In the genomic region with DNA sequence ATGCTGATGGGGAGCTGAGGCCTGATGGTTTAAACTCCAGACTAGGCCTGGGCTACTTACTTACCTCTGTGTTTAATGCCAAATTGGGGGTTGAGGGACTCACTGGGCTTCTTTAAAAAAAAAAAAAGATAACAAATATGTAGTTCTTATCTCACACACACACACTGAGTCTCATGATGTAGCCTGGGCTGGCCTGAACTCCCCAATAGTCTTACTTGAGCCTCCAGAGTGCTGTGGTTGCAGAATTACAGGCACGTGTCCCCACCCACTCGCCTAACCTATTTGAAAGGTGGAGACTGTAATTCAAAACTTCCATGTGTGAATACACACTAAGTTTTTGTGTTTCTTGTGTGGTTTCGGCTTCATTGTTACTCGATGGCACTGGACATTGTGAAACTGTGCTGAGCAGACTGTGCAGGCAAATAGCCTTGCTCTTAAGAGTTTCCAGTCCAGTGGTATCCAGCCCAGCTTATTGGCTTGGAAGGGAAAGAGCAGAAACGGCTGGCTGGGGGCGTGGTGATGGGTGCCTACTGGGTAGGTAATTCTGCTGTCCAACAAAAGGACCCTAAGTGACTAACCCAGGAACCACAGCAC, we compare ENCODE assay signal across 9 mouse cellular contexts. TPM values are rescaled to one million over a fixed set of nuclear protein-coding genes. Genes with fewer than 3 reads are reported as not detected.
DNase-seq lines count a peak whose midpoint lies in the region; ATAC-seq and TF ChIP-seq lines count a peak whose summit lies in the region.
"Had no signal": no experiment of that assay in that cellular context is flagged by ENCODE, and none has a peak within 500 bp of the region (broad histone marks: within the 10 kb centered on the region; RNA-seq: fewer than 3 reads in every experiment).

No protein-coding gene starts in this region.

- TF ChIP-seq EP300 in ES-Bruce4 (IDR thresholded peaks at IDR 0.05; ENCODE audit: insufficient read depth, low read depth, low read length), result no peak

- H3K4me1 ChIP-seq in heart, embryonic 13.5 days, result peaks cover 80% of the 10 kb centered on the region
- H3K4me1 ChIP-seq in ES-Bruce4 (ENCODE audit: control insufficient read depth, insufficient read depth, low read length), result peaks cover 7% of the 10 kb centered on the region
- H3K4me1 ChIP-seq in forebrain, embryonic 15.5 days, result peaks cover 50% of the 10 kb centered on the region
- peaks cover 63% of the 10 kb centered on the region for H3K4me1 ChIP-seq in lung, embryonic 15.5 days
- H3K4me1 ChIP-seq: megakaryocyte, embryonic 14.5 days had no signal

- no peak for TF ChIP-seq POLR2A in ES-Bruce4 (IDR thresholded peaks at IDR 0.05; ENCODE audit: insufficient read depth, low read length)

- H3K9ac ChIP-seq in heart, embryonic 13.5 days, result peak overlapping the region; percentile 73
- no peak overlapping the region for H3K9ac ChIP-seq in ES-Bruce4 (ENCODE audit: low read depth, poor library complexity, severe bottlenecking)
- no peak overlapping the region for H3K9ac ChIP-seq in forebrain, embryonic 15.5 days (replicated peaks)
- H3K9ac ChIP-seq in lung, embryonic 15.5 days, result no peak overlapping the region

- DNase-seq in heart, adult 11 months, result no peak
- no peak for DNase-seq in frontal cortex, adult 2 months (ENCODE audit: extremely low spot score in 1 of 2, low spot score in 1 of 2)
- no peak for DNase-seq in right cerebral cortex, postnatal 36 days (ENCODE audit: low spot score in 2 of 2)
- DNase-seq in urinary bladder, postnatal 4 days (ENCODE audit: low spot score in 2 of 2), result no peak

- no peak overlapping the region for H3K4me3 ChIP-seq in heart, embryonic 13.5 days
- H3K4me3 ChIP-seq in ES-Bruce4 (ENCODE audit: low read depth, low read length), result no peak overlapping the region
- H3K4me3 ChIP-seq in forebrain, embryonic 15.5 days, result no peak overlapping the region
- no peak overlapping the region for H3K4me3 ChIP-seq in lung, embryonic 15.5 days
- H3K4me3 ChIP-seq: megakaryocyte, embryonic 14.5 days had no signal

- H3K4me2 ChIP-seq in heart, embryonic 13.5 days, result peak overlapping the region; percentile 38
- H3K4me2 ChIP-seq in forebrain, embryonic 15.5 days (replicated peaks), result no peak overlapping the region
- peak overlapping the region; percentile 37; the same call in 1 of the 2 replicates for H3K4me2 ChIP-seq in lung, embryonic 15.5 days

- peaks cover 7% of the 10 kb centered on the region; the same call in 1 of the 2 replicates for H3K36me3 ChIP-seq in heart, embryonic 13.5 days
- peaks cover 2% of the 10 kb centered on the region; the same call in 1 of the 2 replicates for H3K36me3 ChIP-seq in ES-Bruce4 (ENCODE audit: control insufficient read depth, insufficient read depth, low read length, poor library complexity, severe bottlenecking)
- H3K36me3 ChIP-seq in forebrain, embryonic 15.5 days, result no peaks in the 10 kb centered on the region
- H3K36me3 ChIP-seq in lung, embryonic 15.5 days, result no peaks in the 10 kb centered on the region

- H3K27ac ChIP-seq in heart, embryonic 13.5 days (replicated peaks), result peak overlapping the region; percentile 81
- peak overlapping the region; percentile 33 for H3K27ac ChIP-seq in ES-Bruce4 (ENCODE audit: insufficient read depth, low read length)
- peak overlapping the region; percentile 52 for H3K27ac ChIP-seq in forebrain, embryonic 15.5 days (replicated peaks)
- H3K27ac ChIP-seq in lung, embryonic 15.5 days, result peak overlapping the region; percentile 91

- WGBS in heart, embryonic 13.5 days, result 67% methylated on average over 6 of the region's 6 CpGs
- WGBS in forebrain, embryonic 15.5 days, result 46% methylated on average over 6 of the region's 6 CpGs
- WGBS in lung, embryonic 15.5 days, result 70% methylated on average over 6 of the region's 6 CpGs

- H3K9me3 ChIP-seq in heart, embryonic 13.5 days, result no peaks in the 10 kb centered on the region
- H3K9me3 ChIP-seq in ES-Bruce4 (replicated peaks; ENCODE audit: control insufficient read depth, insufficient read depth, low read length, poor library complexity, severe bottlenecking), result no peaks in the 10 kb centered on the region
- no peaks in the 10 kb centered on the region for H3K9me3 ChIP-seq in forebrain, embryonic 15.5 days
- no peaks in the 10 kb centered on the region for H3K9me3 ChIP-seq in lung, embryonic 15.5 days
- H3K9me3 ChIP-seq: megakaryocyte, embryonic 14.5 days had no signal

- no peak for TF ChIP-seq CTCF in ES-Bruce4 (IDR thresholded peaks at IDR 0.05; ENCODE audit: low read depth, low read length)

- no peak for ATAC-seq in heart, embryonic 13.5 days (ENCODE audit: extremely low read depth, insufficient number of reproducible peaks, low FRiP score, low TSS enrichment)
- no peak for ATAC-seq in forebrain, embryonic 15.5 days (replicated peaks)
- ATAC-seq in lung, embryonic 15.5 days (ENCODE audit: borderline replicate concordance, extremely low read depth, low FRiP score, low TSS enrichment), result no peak

- H3K27me3 ChIP-seq in heart, embryonic 13.5 days (replicated peaks), result no peaks in the 10 kb centered on the region
- no peaks in the 10 kb centered on the region for H3K27me3 ChIP-seq in ES-Bruce4 (ENCODE audit: control insufficient read depth, insufficient read depth, low read length, poor library complexity, severe bottlenecking)
- no peaks in the 10 kb centered on the region for H3K27me3 ChIP-seq in forebrain, embryonic 15.5 days
- no peaks in the 10 kb centered on the region for H3K27me3 ChIP-seq in lung, embryonic 15.5 days

RNA-seq across cellular contexts. Expression of a gene that starts 17.8 kb away (rescaled TPM):
- 39.3 and 42.0 TPM in 2 replicates for polyA plus RNA-seq in heart, embryonic 13.5 days (2015; fragmentation: Nextera tagmentation; extraction: Ambion mirVana)
- 379 and 392 TPM in 2 replicates for polyA plus RNA-seq in ES-Bruce4 (2011; ENCODE audit: insufficient read depth, insufficient read length, low read depth, missing spikeins)
- polyA plus RNA-seq in forebrain, embryonic 15.5 days (2015; fragmentation: Nextera tagmentation; extraction: Ambion mirVana), result 22.0 and 27.1 TPM in 2 replicates
- polyA plus RNA-seq in lung, embryonic 15.5 days (2015; fragmentation: Nextera tagmentation; extraction: Ambion mirVana), result 36.0 and 36.6 TPM in 2 replicates
- 0.18 and 0.71 TPM in 2 replicates for polyA plus RNA-seq in frontal cortex, adult 2 months (2012; rRNA removed)

RNA-seq across cellular contexts. Expression of a gene that starts 36.4 kb away (rescaled TPM):
- not detected in 2 replicates for polyA plus RNA-seq in heart, embryonic 13.5 days (2015; fragmentation: Nextera tagmentation; extraction: Ambion mirVana)
- polyA plus RNA-seq in ES-Bruce4 (2011; ENCODE audit: insufficient read depth, insufficient read length, low read depth, missing spikeins), result not detected in 2 replicates
- polyA plus RNA-seq in forebrain, embryonic 15.5 days (2015; fragmentation: Nextera tagmentation; extraction: Ambion mirVana), result not detected in 2 replicates
- not detected in 2 replicates for polyA plus RNA-seq in lung, embryonic 15.5 days (2015; fragmentation: Nextera tagmentation; extraction: Ambion mirVana)
- polyA plus RNA-seq in frontal cortex, adult 2 months (2012; rRNA removed), result not detected in 2 replicates

RNA-seq across cellular contexts. Expression of a gene that starts 46.7 kb away (rescaled TPM):
- polyA plus RNA-seq in heart, embryonic 13.5 days (2015; fragmentation: Nextera tagmentation; extraction: Ambion mirVana), result 68.3 and 74.7 TPM in 2 replicates
- 56.1 and 62.1 TPM in 2 replicates for polyA plus RNA-seq in ES-Bruce4 (2011; ENCODE audit: insufficient read depth, insufficient read length, low read depth, missing spikeins)
- 136 and 142 TPM in 2 replicates for polyA plus RNA-seq in forebrain, embryonic 15.5 days (2015; fragmentation: Nextera tagmentation; extraction: Ambion mirVana)
- polyA plus RNA-seq in lung, embryonic 15.5 days (2015; fragmentation: Nextera tagmentation; extraction: Ambion mirVana), result 91.4 and 94.6 TPM in 2 replicates
- 84.2 and 87.0 TPM in 2 replicates for polyA plus RNA-seq in frontal cortex, adult 2 months (2012; rRNA removed)

Comparison
In these comparisons a context has a peak if more than half of its experiments do, and no peak if none do; other contexts are left out.
1. H3K27ac ChIP-seq: peak in every context shown above with its lines; median percentile 91 in lung, embryonic 15.5 days; 81 in heart, embryonic 13.5 days; 52 in forebrain, embryonic 15.5 days; 33 in ES-Bruce4.
2. RNA of a gene that starts 17.8 kb away (polyA plus RNA-seq): 379 to 392 TPM in ES-Bruce4, 39.3 to 42.0 TPM in heart, embryonic 13.5 days, 36.0 to 36.6 TPM in lung, embryonic 15.5 days and 22.0 to 27.1 TPM in forebrain, embryonic 15.5 days; 0.18 to 0.71 TPM in frontal cortex, adult 2 months; every median in the first group is over 10 times any median in the second.